Mouse (Mus musculus): ENCODE data around the gene Nmrk1. TPM values are rescaled to one million over a fixed set of nuclear protein-coding genes. Genes with fewer than 3 reads are reported as not detected.
"Not testable (repeated sequence)": the region's sequence is repeated elsewhere in the genome, so short reads cannot be mapped to it uniquely, and the experiment has no call there.

The Nmrk1 gene
- total RNA-seq (2014; fragmentation: Nextera tagmentation) = 7.0 and 9.5 TPM in 2 replicates
- 8.3 and 11.0 TPM in 2 replicates for total RNA-seq (2017)

- peak; percentile 95 for ATAC-seq (replicated peaks; ENCODE audit: low FRiP score, low TSS enrichment, poor library complexity, severe bottlenecking)
Observed at GRCm38 (mm10) chr19:18631644-18632219, at the start of gene Nmrk1, which contains the start of gene Ostf1. TSS of gene Nmrk1 (plus strand) at chr19:18631950. TSS of gene Ostf1 (minus strand) at chr19:18631823.

- ATAC-seq (replicated peaks; ENCODE audit: low FRiP score, low TSS enrichment, poor library complexity, severe bottlenecking) = no peak
Observed at GRCm38 (mm10) chr19:18582226-18582625, 49.5 kb upstream of the Nmrk1 start.

DNA sequence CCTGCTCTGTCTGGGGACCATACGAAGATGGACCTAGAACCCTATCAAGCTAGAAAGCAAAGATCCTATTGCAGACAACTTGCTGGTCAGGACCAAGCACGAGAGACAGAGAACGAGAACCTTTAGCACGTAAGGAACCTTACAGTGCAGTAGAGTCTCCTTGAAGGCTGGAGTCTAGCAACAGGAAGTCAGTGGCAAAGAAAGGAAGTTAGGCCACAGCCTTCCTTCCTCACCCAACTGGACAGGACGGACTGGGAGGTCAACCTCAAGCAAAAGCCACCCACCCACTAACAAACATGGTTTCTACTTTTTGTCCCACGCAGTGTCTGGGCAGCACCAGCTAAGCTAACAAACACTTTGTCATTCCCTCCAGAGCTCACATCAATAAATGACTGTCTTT is 48.9 kb upstream of the Nmrk1 start:
- no peak for ATAC-seq (replicated peaks; ENCODE audit: low FRiP score, low TSS enrichment, poor library complexity, severe bottlenecking)

DNA sequence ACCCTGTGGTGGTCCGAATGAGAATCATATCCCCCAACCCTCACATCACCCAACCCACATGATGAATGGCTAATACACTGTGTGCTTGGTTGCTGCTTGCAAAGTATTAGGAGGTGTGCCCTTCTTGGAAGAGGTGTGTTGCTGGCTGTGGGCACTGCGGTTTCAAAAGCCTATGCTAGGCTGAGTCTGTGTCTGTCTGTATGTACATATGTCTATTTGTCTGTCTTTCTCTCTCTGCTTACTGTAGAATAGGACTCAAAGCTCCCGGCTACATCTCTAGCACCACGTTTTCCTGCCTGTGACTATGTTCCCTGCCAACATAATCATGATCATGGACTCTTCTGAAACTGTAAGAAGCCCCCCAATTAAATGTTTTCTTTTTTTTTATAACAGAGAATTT is 48.0 kb upstream of the Nmrk1 start:
- ATAC-seq (replicated peaks; ENCODE audit: low FRiP score, low TSS enrichment, poor library complexity, severe bottlenecking) = no peak

- no peak for ATAC-seq (replicated peaks; ENCODE audit: low FRiP score, low TSS enrichment, poor library complexity, severe bottlenecking)
Observed at GRCm38 (mm10) chr19:18584621-18585020, 47.1 kb upstream of the Nmrk1 start.

GRCm38 (mm10) chr19:18587118-18587517 is 44.6 kb upstream of the Nmrk1 start:
- ATAC-seq (replicated peaks; ENCODE audit: low FRiP score, low TSS enrichment, poor library complexity, severe bottlenecking) = no peak

- no peak for ATAC-seq (replicated peaks; ENCODE audit: low FRiP score, low TSS enrichment, poor library complexity, severe bottlenecking)
Observed at GRCm38 (mm10) chr19:18588243-18588642, 43.5 kb upstream of the Nmrk1 start.

DNA sequence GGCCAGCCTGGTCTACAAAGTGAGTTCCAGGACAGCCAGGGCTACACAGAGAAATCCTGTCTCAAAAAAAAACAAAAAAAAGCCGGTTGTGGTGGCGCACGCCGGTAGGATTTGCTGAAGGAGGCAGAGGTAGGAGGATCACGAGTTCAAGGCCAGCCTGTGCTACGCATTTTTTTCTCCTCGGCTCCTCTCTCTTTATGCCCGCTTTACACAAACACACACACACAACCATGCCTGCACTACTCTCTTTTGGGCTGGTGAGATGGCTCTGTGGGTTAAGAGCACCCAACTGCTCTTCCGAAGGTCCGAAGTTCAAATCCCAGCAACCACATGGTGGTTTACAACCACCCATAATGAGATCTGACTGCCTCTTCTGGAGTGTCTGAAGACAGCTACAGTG is 42.9 kb upstream of the Nmrk1 start:
- not testable (repeated sequence) for ATAC-seq (replicated peaks; ENCODE audit: low FRiP score, low TSS enrichment, poor library complexity, severe bottlenecking)

- ATAC-seq (replicated peaks; ENCODE audit: low FRiP score, low TSS enrichment, poor library complexity, severe bottlenecking) = no peak
Observed at GRCm38 (mm10) chr19:18589276-18589675, 42.5 kb upstream of the Nmrk1 start.

GRCm38 (mm10) chr19:18590234-18590633 is 41.5 kb upstream of the Nmrk1 start:
- no peak for ATAC-seq (replicated peaks; ENCODE audit: low FRiP score, low TSS enrichment, poor library complexity, severe bottlenecking)

- ATAC-seq (replicated peaks; ENCODE audit: low FRiP score, low TSS enrichment, poor library complexity, severe bottlenecking) = no peak
Observed at GRCm38 (mm10) chr19:18590942-18591354, 40.8 kb upstream of the Nmrk1 start.

GRCm38 (mm10) chr19:18592919-18593318 is 38.8 kb upstream of the Nmrk1 start:
- ATAC-seq (replicated peaks; ENCODE audit: low FRiP score, low TSS enrichment, poor library complexity, severe bottlenecking) = no peak

DNA sequence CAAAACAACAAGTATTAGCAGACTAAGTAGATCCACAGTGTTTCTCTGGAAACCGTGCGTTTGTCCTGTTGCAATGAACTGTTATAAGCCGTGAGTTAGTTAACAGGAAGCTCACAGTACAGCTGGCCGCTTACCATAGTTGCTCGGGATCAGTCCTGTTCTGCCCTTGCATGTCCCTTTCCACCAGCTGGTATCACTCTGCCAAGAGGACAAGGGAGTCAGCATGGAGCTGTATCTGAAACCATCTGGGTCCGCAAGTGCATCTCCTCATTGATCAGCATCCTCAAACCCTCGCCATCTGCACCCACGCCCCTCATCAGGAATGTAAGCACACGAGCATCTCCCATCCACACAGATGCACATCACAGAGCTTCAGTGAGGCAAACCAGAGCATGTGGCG is 38.0 kb upstream of the Nmrk1 start:
- no peak for ATAC-seq (replicated peaks; ENCODE audit: low FRiP score, low TSS enrichment, poor library complexity, severe bottlenecking)

DNA sequence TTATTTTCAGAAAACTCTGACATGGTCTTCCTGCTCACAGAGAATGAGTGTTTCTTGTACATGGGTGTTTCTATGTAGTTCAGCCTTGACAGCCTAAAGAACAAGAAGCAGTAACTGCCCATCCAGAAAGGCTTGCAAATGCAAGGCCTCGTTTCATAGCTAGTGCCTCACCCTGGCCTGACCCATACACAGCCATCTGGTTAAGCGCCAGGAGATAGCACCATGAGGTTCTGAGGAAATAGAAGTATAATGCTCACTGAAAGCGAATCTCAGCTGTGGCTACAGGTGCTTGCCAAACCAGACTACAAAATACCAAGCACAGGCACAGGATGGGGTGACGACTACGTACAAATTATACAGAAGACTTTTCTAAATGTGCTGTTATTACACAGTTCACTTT is 34.9 kb upstream of the Nmrk1 start:
- ATAC-seq (replicated peaks; ENCODE audit: low FRiP score, low TSS enrichment, poor library complexity, severe bottlenecking) = no peak

DNA sequence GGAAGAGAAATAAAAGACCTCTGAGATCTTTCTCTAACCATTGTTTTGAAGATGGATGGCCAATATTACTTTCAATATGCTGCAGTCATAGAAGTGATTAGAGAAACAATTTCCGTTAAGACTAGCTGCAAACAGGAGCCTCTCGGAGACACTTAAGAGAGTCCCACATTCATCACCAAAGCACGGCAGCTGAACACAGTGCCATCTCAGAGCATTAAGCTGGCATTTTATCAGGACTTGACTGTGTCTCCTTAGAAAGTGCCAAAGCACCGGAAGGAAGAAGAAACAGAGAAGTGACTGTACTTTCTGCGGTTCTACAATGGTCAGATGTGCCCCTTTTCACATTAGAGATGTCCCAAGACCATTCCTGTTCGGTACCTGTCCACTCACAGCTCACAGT is 34.0 kb upstream of the Nmrk1 start:
- no peak for ATAC-seq (replicated peaks; ENCODE audit: low FRiP score, low TSS enrichment, poor library complexity, severe bottlenecking)

GRCm38 (mm10) chr19:18598265-18598926 is 33.4 kb upstream of the Nmrk1 start:
- no peak for ATAC-seq (replicated peaks; ENCODE audit: low FRiP score, low TSS enrichment, poor library complexity, severe bottlenecking)

- ATAC-seq (replicated peaks; ENCODE audit: low FRiP score, low TSS enrichment, poor library complexity, severe bottlenecking) = no peak
Observed at GRCm38 (mm10) chr19:18599051-18599450, 32.7 kb upstream of the Nmrk1 start.

DNA sequence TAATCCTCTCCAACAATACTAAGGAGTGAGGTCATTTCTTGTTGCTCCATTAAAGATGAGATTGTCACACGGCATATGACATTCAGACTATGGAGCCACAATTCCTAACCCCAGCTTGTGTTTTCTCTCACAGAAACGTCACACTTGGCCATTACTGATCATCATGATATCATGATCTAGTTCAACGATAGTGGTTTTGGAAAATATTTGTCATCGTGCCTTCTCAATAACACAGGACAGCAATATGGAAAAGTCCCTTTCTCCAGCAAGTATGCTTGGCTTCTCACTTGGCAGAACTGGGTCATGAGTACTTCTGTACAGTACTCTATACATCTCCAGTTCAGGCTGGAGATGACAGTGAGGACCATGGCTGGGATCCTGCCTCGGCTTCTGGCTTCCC is 32.1 kb upstream of the Nmrk1 start:
- no peak for ATAC-seq (replicated peaks; ENCODE audit: low FRiP score, low TSS enrichment, poor library complexity, severe bottlenecking)

DNA sequence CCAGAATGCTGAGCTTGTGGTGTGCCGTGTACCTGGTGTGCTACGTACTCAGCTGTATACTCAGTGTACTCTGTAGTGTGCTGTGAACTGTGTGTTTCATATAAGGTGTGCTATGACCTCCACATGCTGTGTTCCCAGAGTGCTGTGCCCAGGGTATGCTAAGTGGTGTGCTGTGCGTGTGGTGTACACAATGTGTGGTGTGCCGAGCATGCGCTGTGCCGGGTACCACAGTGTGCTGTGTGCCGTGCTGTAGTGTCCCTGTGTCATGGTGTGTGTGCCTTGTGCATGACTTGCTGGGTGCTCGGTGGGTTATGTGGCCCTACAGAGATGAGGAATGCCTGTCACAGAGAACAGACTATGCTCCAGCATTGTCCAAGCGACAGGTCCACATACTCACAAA is 31.1 kb upstream of the Nmrk1 start:
- ATAC-seq (replicated peaks; ENCODE audit: low FRiP score, low TSS enrichment, poor library complexity, severe bottlenecking) = no peak

DNA sequence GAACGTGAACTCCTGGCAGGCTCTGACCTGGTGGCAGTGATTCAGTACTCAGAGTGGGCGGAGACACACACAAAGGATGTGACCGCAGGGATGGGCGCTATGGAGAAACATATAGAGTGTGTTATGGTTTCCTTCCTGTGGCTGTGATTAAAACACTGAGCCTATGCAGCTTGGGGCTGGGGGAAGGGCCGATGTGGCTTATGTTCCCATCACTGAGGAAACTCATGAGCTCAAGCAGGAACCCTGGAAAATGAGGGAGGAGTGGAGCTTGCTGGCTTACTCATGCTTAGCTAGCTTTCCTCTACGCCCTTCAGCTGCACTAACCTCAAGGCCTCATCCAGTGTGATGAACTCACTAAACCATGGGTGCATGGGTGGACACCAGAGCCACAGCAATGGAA is 28.7 kb upstream of the Nmrk1 start:
- ATAC-seq (replicated peaks; ENCODE audit: low FRiP score, low TSS enrichment, poor library complexity, severe bottlenecking) = no peak

GRCm38 (mm10) chr19:18607907-18608306 is 23.8 kb upstream of the Nmrk1 start:
- ATAC-seq (replicated peaks; ENCODE audit: low FRiP score, low TSS enrichment, poor library complexity, severe bottlenecking) = no peak

Data from megakaryocyte-erythroid progenitor cell, adult 5-6 weeks (primary cell).